8 mouse cellular contexts compared by ENCODE assay signal in genomic region chr10:57631896-57632867, GRCm38 (mm10). TPM values are rescaled to one million over a fixed set of nuclear protein-coding genes. Genes with fewer than 3 reads are reported as not detected.
DNase-seq lines count a peak whose midpoint lies in the region; ATAC-seq and TF ChIP-seq lines count a peak whose summit lies in the region.

TSS of gene Pkib (plus strand) at chr10:57631981.

- H3K4me2 ChIP-seq in liver, embryonic 14.5 days (ENCODE audit: low read depth): peak within 1 kb of the TSS; percentile 52
- peak within 1 kb of the TSS; percentile 82 for H3K4me2 ChIP-seq in neural tube, embryonic 11.5 days (ENCODE audit: low read depth)
- H3K4me2 ChIP-seq in stomach, postnatal 0 days (replicated peaks; ENCODE audit: low read depth): peak within 1 kb of the TSS; percentile 60

- H3K4me1 ChIP-seq in forebrain, embryonic 10.5 days: peaks cover 13% of the 10 kb centered on the region
- H3K4me1 ChIP-seq in liver, embryonic 14.5 days (replicated peaks; ENCODE audit: control insufficient read depth in 2 of 2, insufficient read depth in 2 of 2, low read length in 1 of 2): no peaks in the 10 kb centered on the region; a peak in 1 of 4 replicates
- peaks cover 3% of the 10 kb centered on the region; the same call in 1 of the 2 replicates for H3K4me1 ChIP-seq in neural tube, embryonic 11.5 days (ENCODE audit: control insufficient read depth, insufficient read depth, low read length)
- 0 out of 2 replicates have a peak, but pooled peaks cover 3% of the 10 kb centered on the region for H3K4me1 ChIP-seq in stomach, postnatal 0 days (replicated peaks; ENCODE audit: control insufficient read depth, insufficient read depth)

- DNase-seq in urinary bladder, adult 2 months (ENCODE audit: low spot score): peak; percentile 29
- no peak for DNase-seq in urinary bladder, postnatal 10 days (ENCODE audit: low spot score)
- peak; percentile 58 for DNase-seq in forebrain, embryonic 10.5 days (ENCODE audit: extremely low spot score, low spot score)
- peak; percentile 39 to 40 for DNase-seq in heart, postnatal 10 days
- peak; percentile 46 for DNase-seq in layer of hippocampus, adult 11-12 months (ENCODE audit: low spot score)
- DNase-seq in liver, embryonic 14.5 days (ENCODE audit: low read depth in 3 of 3, low spot score in 3 of 3): peak in 1 of 3 experiments; percentile 3
- peak; percentile 73 for DNase-seq in neural tube, embryonic 11.5 days (ENCODE audit: low spot score)
- DNase-seq in stomach, postnatal 0 days (ENCODE audit: low spot score): peak; percentile 73

- TF ChIP-seq CTCF in liver, embryonic 14.5 days (IDR thresholded peaks at IDR 0.05; ENCODE audit: low read depth): no peak
- TF ChIP-seq CTCF in stomach, postnatal 0 days (IDR thresholded peaks at IDR 0.05; ENCODE audit: low read depth): peak; percentile 41

- H3K27me3 ChIP-seq in forebrain, embryonic 10.5 days (ENCODE audit: poor library complexity, severe bottlenecking): peaks cover 29% of the 10 kb centered on the region
- H3K27me3 ChIP-seq in liver, embryonic 14.5 days (ENCODE audit: control insufficient read depth, insufficient read depth, low read length): no peaks in the 10 kb centered on the region; the same call in 1 of the 2 replicates
- H3K27me3 ChIP-seq in neural tube, embryonic 11.5 days (ENCODE audit: control insufficient read depth, insufficient read depth, low read length): no peaks in the 10 kb centered on the region
- no peaks in the 10 kb centered on the region for H3K27me3 ChIP-seq in stomach, postnatal 0 days (ENCODE audit: control insufficient read depth, insufficient read depth, low read length)

- peak within 1 kb of the TSS; percentile 15; the same call in 1 of the 2 replicates for H3K27ac ChIP-seq in forebrain, embryonic 10.5 days
- H3K27ac ChIP-seq in liver, embryonic 14.5 days: no peak within 1 kb of the TSS
- no peak within 1 kb of the TSS for H3K27ac ChIP-seq in neural tube, embryonic 11.5 days (ENCODE audit: low read depth, low read length)
- H3K27ac ChIP-seq in stomach, postnatal 0 days (replicated peaks): no peak within 1 kb of the TSS

- TF ChIP-seq EP300 in liver, embryonic 14.5 days (IDR thresholded peaks at IDR 0.05; ENCODE audit: low read depth): no peak
- no peak for TF ChIP-seq EP300 in stomach, postnatal 0 days (optimal IDR thresholded peaks at IDR 0.05)

- intact Hi-C loops in heart, postnatal 10 days (cut with DNase I): loop anchor here (5.0 kb wide), 1 partner anchor 170 kb away; no protein-coding TSS in a partner anchor

- 3% methylated on average over 41 of the region's 41 CpGs for WGBS in forebrain, embryonic 10.5 days
- 1% methylated on average over 41 of the region's 41 CpGs for WGBS in liver, embryonic 14.5 days (ENCODE audit: insufficient replicate concordance)
- WGBS in neural tube, embryonic 11.5 days: 3% methylated on average over 41 of the region's 41 CpGs
- 3% methylated on average over 36 of the region's 41 CpGs for WGBS in stomach, postnatal 0 days

- H3K36me3 ChIP-seq in forebrain, embryonic 10.5 days (replicated peaks): no peaks in the 10 kb centered on the region
- no peaks in the 10 kb centered on the region for H3K36me3 ChIP-seq in liver, embryonic 14.5 days (replicated peaks; ENCODE audit: control insufficient read depth, insufficient read depth, low read depth)
- no peaks in the 10 kb centered on the region for H3K36me3 ChIP-seq in neural tube, embryonic 11.5 days (ENCODE audit: control insufficient read depth, insufficient read depth, low read length)
- no peaks in the 10 kb centered on the region for H3K36me3 ChIP-seq in stomach, postnatal 0 days (ENCODE audit: control insufficient read depth, insufficient read depth, low read length)

- ATAC-seq in liver, embryonic 14.5 days (ENCODE audit: insufficient read depth): no peak
- ATAC-seq in neural tube, embryonic 11.5 days (ENCODE audit: insufficient read depth, low FRiP score, low TSS enrichment): peak; percentile 84
- ATAC-seq in stomach, postnatal 0 days (ENCODE audit: low FRiP score, low TSS enrichment): peak; percentile 88

- peak within 1 kb of the TSS; percentile 56 for H3K4me3 ChIP-seq in forebrain, embryonic 10.5 days
- peak within 1 kb of the TSS; percentile 19 to 25 for H3K4me3 ChIP-seq in liver, embryonic 14.5 days (ENCODE audit: insufficient read depth in 1 of 2, low read depth in 2 of 2, low read length in 2 of 2)
- peak within 1 kb of the TSS; percentile 43 for H3K4me3 ChIP-seq in neural tube, embryonic 11.5 days (ENCODE audit: low read depth, low read length)
- H3K4me3 ChIP-seq in stomach, postnatal 0 days (ENCODE audit: low read depth, low read length): peak within 1 kb of the TSS; percentile 36

- H3K9me3 ChIP-seq in forebrain, embryonic 10.5 days: peaks cover 7% of the 10 kb centered on the region; the same call in 1 of the 2 replicates
- peaks cover 3% of the 10 kb centered on the region; the same call in 1 of the 2 replicates for H3K9me3 ChIP-seq in liver, embryonic 14.5 days (ENCODE audit: control insufficient read depth, low read length)
- no peaks in the 10 kb centered on the region for H3K9me3 ChIP-seq in neural tube, embryonic 11.5 days (ENCODE audit: control insufficient read depth, low read length)
- 0 out of 2 replicates have a peak, but pooled peaks cover 3% of the 10 kb centered on the region for H3K9me3 ChIP-seq in stomach, postnatal 0 days (ENCODE audit: control insufficient read depth, low read length)

- H3K9ac ChIP-seq in liver, embryonic 14.5 days (replicated peaks): no peak within 1 kb of the TSS
- H3K9ac ChIP-seq in neural tube, embryonic 11.5 days (ENCODE audit: low read length): peak within 1 kb of the TSS; percentile 26
- no peak within 1 kb of the TSS for H3K9ac ChIP-seq in stomach, postnatal 0 days (ENCODE audit: low read length)

RNA-seq across cellular contexts. Expression of gene Pkib, which starts in this region (rescaled TPM):
- polyA plus RNA-seq in urinary bladder, adult 2 months (2012; rRNA removed): 0.92 and 1.3 TPM in 2 replicates
- 1.6 and 2.2 TPM in 2 replicates for polyA plus RNA-seq in forebrain, embryonic 10.5 days (2016; fragmentation: Nextera tagmentation; extraction: Ambion mirVana)
- total RNA-seq in heart, postnatal 10 days (2021): under 1 TPM; 0.72 to 0.97 TPM
- polyA plus RNA-seq in liver, embryonic 14.5 days (2012; rRNA removed): 0.26 and 0.58 TPM in 2 replicates
- polyA plus RNA-seq in liver, embryonic 14.5 days (2014; fragmentation: Nextera tagmentation; extraction: Ambion mirVana): 0.55 and 0.69 TPM in 2 replicates
- polyA plus RNA-seq in neural tube, embryonic 11.5 days (2014; fragmentation: Nextera tagmentation; extraction: Ambion mirVana): 1.1 and 1.8 TPM in 2 replicates
- polyA plus RNA-seq in stomach, postnatal 0 days (2015; fragmentation: Nextera tagmentation; extraction: Ambion mirVana): 1.8 and 2.1 TPM in 2 replicates

Comparison
In these comparisons a context has a peak if more than half of its experiments do, and no peak if none do; other contexts are left out.
1. Peak in DNase-seq in heart, postnatal 10 days; RNA of the gene not detected or under 1 TPM.